Mouse (Mus musculus) liver, postnatal 0 days (tissue): ENCODE results near the gene Vmn1r77.

Experiments
- CTCF ChIP-seq: sonication (generic); IDR thresholded peaks from 2 replicates; pipeline ENCODE4 v1.5.1; 2016; ENCODE audit warnings: antibody characterized with exemption, low read depth
- EP300 ChIP-seq: IDR thresholded peaks from 2 replicates; pipeline ENCODE4 v1.6.1; 2016; ENCODE audit warnings: antibody characterized with exemption, low read depth, mild to moderate bottlenecking

DNA sequence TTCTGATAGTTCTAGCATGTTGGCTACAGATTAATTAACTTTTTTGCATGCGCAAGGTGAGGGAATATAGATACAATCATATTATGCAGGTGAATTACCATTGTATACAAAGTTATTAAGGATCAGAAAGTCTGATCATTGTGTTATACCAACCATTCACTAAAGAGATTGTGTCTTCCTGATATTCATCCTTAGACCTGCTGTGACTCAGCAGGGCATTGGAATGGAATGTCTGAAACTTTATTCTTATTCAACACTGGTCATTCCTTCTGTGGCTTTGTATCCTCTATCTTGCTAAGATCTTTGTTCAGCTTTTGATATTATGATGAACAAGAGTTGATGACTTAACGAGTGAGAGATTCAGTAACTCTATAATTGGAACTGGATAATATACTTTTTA lies 4.1 kb downstream of the Vmn1r77 start:
- TF ChIP-seq CTCF = no peak
- TF ChIP-seq EP300 = no peak
